Mouse (Mus musculus) forebrain, embryonic 14.5 days (tissue): ENCODE results near the gene Nr1h2. TPM values are rescaled to one million over a fixed set of nuclear protein-coding genes. Genes with fewer than 3 reads are reported as not detected.

Experiments used
- microRNA-seq: library from miRNA; unstranded; fragments of <30 nt; microRNA quantifications from one replicate; pipeline ENCODE4, GENCODE M21; 2016
- polyA plus RNA-seq: library from polyadenylated mRNA; unstranded; fragments of >200 nt; fragmentation: Nextera tagmentation; extraction: Ambion mirVana; gene quantifications from 2 replicates; pipeline ENCODE4 v1.2.1, GENCODE M21; 2014

Nr1h2 gene
- polyA plus RNA-seq, 1 experiment from 2014 or later, result 72.6 TPM

Small RNAs within 50 kb of the gene (microRNA-seq; reads per million reads assigned to microRNA genes)
- not detected for gene Mir7053

Other genes starting within 250 kb of the Nr1h2 start
- 3.7 and 4.5 TPM in 2 replicates for gene Clec11a, start 247.0 kb downstream of the Nr1h2 start, polyA plus RNA-seq
- gene Shank1, start 243.7 kb downstream of the Nr1h2 start, polyA plus RNA-seq, result 9.5 and 15.1 TPM in 2 replicates
- gene Syt3, start 169.8 kb downstream of the Nr1h2 start, polyA plus RNA-seq, result 19.0 and 25.3 TPM in 2 replicates
- gene 1700008O03Rik, start 168.1 kb downstream of the Nr1h2 start, polyA plus RNA-seq, result 0.63 and 0.86 TPM in 2 replicates
- 20.8 and 22.1 TPM in 2 replicates for gene Lrrc4b, start 124.9 kb downstream of the Nr1h2 start, polyA plus RNA-seq
- 5.3 TPM in 2 replicates for gene Aspdh, start 88.6 kb downstream of the Nr1h2 start, polyA plus RNA-seq
- 49.3 and 50.5 TPM in 2 replicates for gene Josd2, start 86.0 kb downstream of the Nr1h2 start, polyA plus RNA-seq
- 147 and 154 TPM in 2 replicates for gene Emc10, start 57.4 kb downstream of the Nr1h2 start, polyA plus RNA-seq
- 13.0 and 24.0 TPM in 2 replicates for gene Fam71e1, start 57.4 kb downstream of the Nr1h2 start, polyA plus RNA-seq
- gene Mybpc2, start 29.3 kb downstream of the Nr1h2 start, polyA plus RNA-seq, result 0.10 TPM in 2 replicates
- gene Spib, start 21.9 kb downstream of the Nr1h2 start, polyA plus RNA-seq, result not detected in 2 replicates
- gene Pold1, start 5.1 kb downstream of the Nr1h2 start, polyA plus RNA-seq, result 32.6 and 33.0 TPM in 2 replicates
- 0.74 and 0.79 TPM in 2 replicates for gene Napsa, start 18.4 kb upstream of the Nr1h2 start, polyA plus RNA-seq
- gene Kcnc3, start 36.7 kb upstream of the Nr1h2 start, polyA plus RNA-seq, result 2.1 and 2.2 TPM in 2 replicates
- 0.74 and 1.1 TPM in 2 replicates for gene Myh14, start 116.9 kb upstream of the Nr1h2 start, polyA plus RNA-seq
- not detected in 2 replicates for gene Izumo2, start 154.8 kb upstream of the Nr1h2 start, polyA plus RNA-seq
- 32.0 and 33.5 TPM in 2 replicates for gene Vrk3, start 194.5 kb upstream of the Nr1h2 start, polyA plus RNA-seq
- gene Zfp473, start 197.1 kb upstream of the Nr1h2 start, polyA plus RNA-seq, result 1.2 and 1.3 TPM in 2 replicates